Mouse (Mus musculus): ENCODE results near the gene Pcsk2. TPM values are rescaled to one million over a fixed set of nuclear protein-coding genes. Genes with fewer than 3 reads are reported as not detected.

Gene Pcsk2
- polyA plus RNA-seq (2012; rRNA removed), result 0.29 and 0.51 TPM in 2 replicates

DNA sequence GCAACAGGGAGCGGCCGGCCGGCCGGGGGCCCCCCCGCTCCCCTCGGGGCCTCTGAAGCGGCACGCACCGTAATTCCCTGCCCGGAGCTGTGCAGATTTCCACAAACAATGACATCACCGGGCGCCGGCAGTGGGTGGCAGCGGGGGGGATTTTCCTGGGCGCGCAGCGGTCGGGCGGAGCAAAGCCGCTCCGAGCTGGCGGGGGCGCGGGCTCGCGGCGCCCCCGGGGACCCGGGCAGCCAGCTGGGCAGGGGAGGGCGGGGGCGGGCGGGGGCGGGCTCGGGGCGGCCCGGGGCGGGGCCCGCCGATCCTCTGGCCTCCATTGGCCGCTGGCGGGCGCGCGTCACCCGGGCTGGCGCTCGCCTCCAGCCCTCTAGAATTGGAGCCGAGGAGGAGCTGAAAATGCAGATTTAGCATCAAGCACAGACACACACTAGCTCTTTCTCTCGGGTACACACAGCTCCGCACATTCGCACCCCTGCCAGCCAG lies at the start of gene Pcsk2:
Pcsk2 (plus strand) TSS at position 399 of the 489 bp plus-strand sequence.
- 2% methylated on average over 50 of the region's 51 CpGs for WGBS
- TF ChIP-seq POLR2A (IDR thresholded peaks at IDR 0.05; ENCODE audit: low read depth, low read length) (no peak), CTCF (IDR thresholded peaks at IDR 0.05; ENCODE audit: extremely low read depth, insufficient read length, insufficient replicate concordance, low read depth, low read length) (no peak)
- Histone ChIP-seq H3K4me3 (ENCODE audit: low read depth, low read length) (peak within 1 kb of the TSS; percentile 43), H3K36me3 (ENCODE audit: control insufficient read depth, insufficient read depth, low read length) (no peaks in the 10 kb centered on the region), H3K27ac (ENCODE audit: insufficient read depth, low read depth, low read length) (no peak within 1 kb of the TSS), H3K4me1 (ENCODE audit: control insufficient read depth, insufficient read depth, insufficient read length, low read length) (no peaks in the 10 kb centered on the region), H3K27me3 (ENCODE audit: control insufficient read depth, insufficient read depth, low read length) (peaks cover 14% of the 10 kb centered on the region)

DNA sequence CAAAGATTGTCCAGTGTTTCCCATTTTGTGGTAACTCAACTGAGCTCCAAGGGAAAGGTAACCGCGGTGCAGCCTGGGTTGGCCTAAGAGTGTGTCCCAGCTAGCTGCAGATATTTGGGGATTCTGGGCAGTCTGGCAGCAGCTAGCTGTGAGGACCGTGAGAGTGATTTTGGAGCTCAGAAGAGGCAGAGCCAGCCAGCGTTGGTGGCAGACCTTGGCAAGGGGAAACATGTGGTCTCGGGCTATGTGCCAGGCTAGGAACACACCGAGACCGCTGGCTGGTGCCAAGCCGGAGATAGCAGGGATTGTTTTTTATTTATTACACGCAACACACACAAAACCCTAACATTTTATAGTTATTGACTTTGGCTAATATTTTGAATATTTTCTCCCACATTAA lies 45.1 kb upstream of the Pcsk2 start:
- Histone ChIP-seq H3K27ac (ENCODE audit: insufficient read depth, low read depth, low read length) (no peak overlapping the region), H3K4me3 (ENCODE audit: low read depth, low read length) (no peak overlapping the region), H3K4me1 (ENCODE audit: control insufficient read depth, insufficient read depth, insufficient read length, low read length) (no peaks in the 10 kb centered on the region), H3K27me3 (ENCODE audit: control insufficient read depth, insufficient read depth, low read length) (no peaks in the 10 kb centered on the region), H3K36me3 (ENCODE audit: control insufficient read depth, insufficient read depth, low read length) (no peaks in the 10 kb centered on the region)
- TF ChIP-seq CTCF (IDR thresholded peaks at IDR 0.05; ENCODE audit: extremely low read depth, insufficient read length, insufficient replicate concordance, low read depth, low read length) (no peak), POLR2A (IDR thresholded peaks at IDR 0.05; ENCODE audit: low read depth, low read length) (no peak)
- WGBS, result 91% methylated on average over 9 of the region's 9 CpGs

DNA sequence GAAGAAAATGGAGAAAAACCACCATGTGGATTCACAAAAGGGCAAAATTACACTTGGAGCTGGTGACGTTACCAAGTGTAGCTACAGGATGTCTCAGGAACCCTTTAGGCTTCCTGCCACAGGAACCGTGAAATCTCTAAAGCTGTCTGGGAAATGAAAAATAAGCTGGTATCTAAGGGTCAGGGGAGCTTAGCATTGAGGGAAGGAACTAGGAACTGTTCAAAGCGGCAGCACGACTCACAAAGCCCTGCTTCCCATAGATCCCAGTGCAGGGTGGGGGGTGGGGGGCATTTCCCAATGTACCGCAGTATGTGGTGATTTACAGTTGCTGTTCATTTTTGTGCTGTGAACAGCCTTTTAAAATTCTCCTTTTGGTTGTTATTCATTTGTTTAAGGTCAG lies 44.2 kb upstream of the Pcsk2 start:
- no peak overlapping the region for H3K4me3 ChIP-seq (ENCODE audit: low read depth, low read length)
- H3K36me3 ChIP-seq (ENCODE audit: control insufficient read depth, insufficient read depth, low read length), result no peaks in the 10 kb centered on the region
- no peaks in the 10 kb centered on the region for H3K4me1 ChIP-seq (ENCODE audit: control insufficient read depth, insufficient read depth, insufficient read length, low read length)
- TF ChIP-seq CTCF (IDR thresholded peaks at IDR 0.05; ENCODE audit: extremely low read depth, insufficient read length, insufficient replicate concordance, low read depth, low read length) (no peak), POLR2A (IDR thresholded peaks at IDR 0.05; ENCODE audit: low read depth, low read length) (no peak)
- H3K27ac ChIP-seq (ENCODE audit: insufficient read depth, low read depth, low read length), result no peak overlapping the region
- WGBS, result 66% methylated on average over 5 of the region's 5 CpGs
- no peaks in the 10 kb centered on the region for H3K27me3 ChIP-seq (ENCODE audit: control insufficient read depth, insufficient read depth, low read length)

DNA sequence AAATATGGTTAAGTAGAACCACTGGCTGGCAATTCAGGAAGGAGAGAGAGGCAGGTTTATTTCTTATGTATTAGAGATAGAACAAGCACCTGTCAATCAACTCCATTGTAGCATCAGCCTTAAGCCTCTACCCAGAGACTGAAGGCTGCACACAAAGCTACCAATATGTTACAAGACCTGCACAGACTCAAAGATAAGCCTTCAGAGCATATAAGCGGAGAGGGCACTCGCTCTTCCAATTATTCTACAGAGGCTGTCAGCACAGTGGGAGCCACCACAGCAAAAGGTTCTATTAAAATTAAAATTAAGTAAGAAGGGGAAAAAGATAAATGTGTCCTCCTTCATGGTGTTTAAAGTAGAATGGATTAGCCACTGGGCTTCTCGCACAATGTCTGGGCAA lies 43.8 kb upstream of the Pcsk2 start:
- Histone ChIP-seq H3K36me3 (ENCODE audit: control insufficient read depth, insufficient read depth, low read length) (no peaks in the 10 kb centered on the region), H3K27ac (ENCODE audit: insufficient read depth, low read depth, low read length) (no peak overlapping the region), H3K4me1 (ENCODE audit: control insufficient read depth, insufficient read depth, insufficient read length, low read length) (no peaks in the 10 kb centered on the region), H3K4me3 (ENCODE audit: low read depth, low read length) (no peak overlapping the region), H3K27me3 (ENCODE audit: control insufficient read depth, insufficient read depth, low read length) (no peaks in the 10 kb centered on the region)
- 90% methylated on average over 3 of the region's 3 CpGs for WGBS
- TF ChIP-seq POLR2A (IDR thresholded peaks at IDR 0.05; ENCODE audit: low read depth, low read length), result no peak
- no peak for TF ChIP-seq CTCF (IDR thresholded peaks at IDR 0.05; ENCODE audit: extremely low read depth, insufficient read length, insufficient replicate concordance, low read depth, low read length)

DNA sequence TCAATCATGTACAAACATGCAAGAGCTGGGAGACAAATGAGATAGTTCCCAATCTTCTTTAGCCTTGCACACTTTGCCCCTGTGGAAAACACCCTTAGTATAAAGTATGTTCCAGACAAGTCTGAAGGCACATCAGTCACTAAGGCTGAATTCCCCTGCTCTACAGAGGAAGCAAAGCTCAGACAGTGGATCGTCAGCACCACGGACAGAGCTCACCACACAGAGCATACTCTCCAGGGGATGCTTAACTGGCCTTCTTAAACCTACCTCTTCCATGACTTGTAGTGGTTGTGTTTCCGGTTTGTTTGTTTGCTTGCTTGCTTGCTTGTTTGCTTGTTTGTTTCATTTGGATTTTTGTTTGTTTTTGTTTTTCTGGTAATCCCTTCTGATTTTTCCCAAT lies 9.5 kb upstream of the Pcsk2 start:
- no peak overlapping the region for H3K27ac ChIP-seq (ENCODE audit: insufficient read depth, low read depth, low read length)
- no peaks in the 10 kb centered on the region for H3K4me1 ChIP-seq (ENCODE audit: control insufficient read depth, insufficient read depth, insufficient read length, low read length)
- TF ChIP-seq POLR2A (IDR thresholded peaks at IDR 0.05; ENCODE audit: low read depth, low read length) (no peak), CTCF (IDR thresholded peaks at IDR 0.05; ENCODE audit: extremely low read depth, insufficient read length, insufficient replicate concordance, low read depth, low read length) (no peak)
- H3K27me3 ChIP-seq (ENCODE audit: control insufficient read depth, insufficient read depth, low read length), result no peaks in the 10 kb centered on the region
- WGBS, result 7% methylated on average over 3 of the region's 3 CpGs
- no peak overlapping the region for H3K4me3 ChIP-seq (ENCODE audit: low read depth, low read length)
- H3K36me3 ChIP-seq (ENCODE audit: control insufficient read depth, insufficient read depth, low read length), result no peaks in the 10 kb centered on the region

DNA sequence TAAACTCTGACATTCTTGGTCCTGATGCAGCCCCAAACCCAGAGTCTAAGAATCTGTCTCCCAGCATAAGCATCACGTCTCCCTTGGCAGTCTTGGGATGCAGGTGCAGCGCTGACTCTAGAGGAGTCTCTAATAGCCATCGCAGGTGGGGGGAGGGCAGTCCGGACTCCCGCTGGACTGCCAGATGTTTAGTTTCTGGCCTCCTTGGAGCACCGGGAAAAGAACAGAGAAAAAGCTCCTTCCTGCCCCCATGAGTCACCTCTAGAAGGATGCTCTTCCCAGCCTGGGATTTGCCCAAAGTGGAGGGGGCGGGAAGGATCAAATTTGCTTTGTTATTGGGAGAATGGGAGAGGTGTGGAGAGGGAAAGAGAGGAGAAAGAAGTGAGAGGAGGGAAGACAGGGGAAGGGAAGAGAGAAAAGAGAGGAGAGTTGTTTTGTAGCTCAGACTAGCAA lies 631 bp upstream of the Pcsk2 start:
- Histone ChIP-seq H3K27ac (ENCODE audit: insufficient read depth, low read depth, low read length) (no peak overlapping the region), H3K36me3 (ENCODE audit: control insufficient read depth, insufficient read depth, low read length) (no peaks in the 10 kb centered on the region), H3K4me3 (ENCODE audit: low read depth, low read length) (peak overlapping the region; percentile 27), H3K4me1 (ENCODE audit: control insufficient read depth, insufficient read depth, insufficient read length, low read length) (no peaks in the 10 kb centered on the region), H3K27me3 (ENCODE audit: control insufficient read depth, insufficient read depth, low read length) (peaks cover 14% of the 10 kb centered on the region)
- TF ChIP-seq POLR2A (IDR thresholded peaks at IDR 0.05; ENCODE audit: low read depth, low read length) (no peak), CTCF (IDR thresholded peaks at IDR 0.05; ENCODE audit: extremely low read depth, insufficient read length, insufficient replicate concordance, low read depth, low read length) (no peak)
- WGBS, result 2% methylated on average over 7 of the region's 7 CpGs

DNA sequence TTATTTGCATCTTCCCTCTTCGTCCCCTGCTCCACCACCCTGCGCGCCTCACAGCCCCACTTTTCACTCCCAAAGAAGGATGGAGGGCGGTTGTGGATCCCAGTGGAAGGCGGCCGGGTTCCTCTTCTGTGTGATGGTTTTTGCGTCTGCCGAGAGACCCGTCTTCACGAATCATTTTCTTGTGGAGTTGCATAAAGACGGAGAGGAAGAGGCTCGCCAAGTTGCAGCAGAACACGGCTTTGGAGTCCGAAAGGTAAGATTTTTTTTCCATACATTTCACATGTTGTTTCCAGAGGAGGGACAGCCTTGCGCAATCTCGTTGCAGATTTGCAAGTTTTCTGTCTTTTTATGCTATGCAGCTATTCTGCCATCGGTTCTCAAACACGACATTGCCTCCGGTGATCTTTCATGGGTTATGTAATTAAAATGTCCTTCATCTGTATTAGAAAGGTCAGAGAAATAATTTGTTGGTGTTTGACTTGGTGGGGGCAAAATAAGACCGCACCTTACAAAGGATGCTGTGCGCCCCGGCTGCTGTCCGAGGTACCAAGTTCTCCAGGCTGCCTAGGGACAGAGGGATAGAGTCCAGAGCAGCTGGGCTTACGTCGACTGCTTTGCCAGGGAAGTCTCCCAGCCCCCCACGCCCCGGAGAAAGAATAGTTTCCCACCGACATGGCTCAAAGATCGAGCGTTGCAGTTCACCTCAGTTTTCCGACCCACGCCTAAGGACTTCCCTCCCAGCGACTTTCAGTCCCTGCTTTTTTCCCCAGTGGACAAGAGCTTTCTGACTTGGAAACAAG lies 656 bp downstream of the Pcsk2 start:
- H3K27ac ChIP-seq (ENCODE audit: insufficient read depth, low read depth, low read length), result no peak overlapping the region
- H3K36me3 ChIP-seq (ENCODE audit: control insufficient read depth, insufficient read depth, low read length), result no peaks in the 10 kb centered on the region
- no peak for TF ChIP-seq POLR2A (IDR thresholded peaks at IDR 0.05; ENCODE audit: low read depth, low read length)
- no peak overlapping the region for H3K4me3 ChIP-seq (ENCODE audit: low read depth, low read length)
- H3K4me1 ChIP-seq (ENCODE audit: control insufficient read depth, insufficient read depth, insufficient read length, low read length), result no peaks in the 10 kb centered on the region
- WGBS, result 4% methylated on average over 33 of the region's 33 CpGs
- peaks cover 14% of the 10 kb centered on the region for H3K27me3 ChIP-seq (ENCODE audit: control insufficient read depth, insufficient read depth, low read length)

Measured in small intestine, adult 2 months (tissue).